Mouse (Mus musculus) heart, postnatal 0 days (tissue): Measurements from ENCODE around the gene Olfr223. TPM values are rescaled to one million over a fixed set of nuclear protein-coding genes. Genes with fewer than 3 reads are reported as not detected.

Source experiments
- ATAC-seq: fragments of 200-750 bp; cut with Nextera tagmentation; 2 replicates; pipeline ENCODE4 v1.8.0; 2017; ENCODE audit warnings: low read depth, moderate number of reproducible peaks, moderate library complexity; ENCODE audit not compliant: insufficient read depth
- DNase-seq: peaks from one replicate; pipeline ENCODE4 v3.0.0-alpha.2; 2016; ENCODE audit warnings: low spot score
- H3K27ac ChIP-seq: fragments of 300-500 bp; sonication (generic); 2 replicates; pipeline ENCODE4 v1.5.1; 2014; ENCODE audit warnings: low read depth, mild to moderate bottlenecking
- H3K27me3 ChIP-seq: fragments of 300-500 bp; sonication (generic); 2 replicates; pipeline ENCODE4 v1.6.1; 2014; ENCODE audit warnings: low read length, mixed read lengths; ENCODE audit not compliant: control insufficient read depth, insufficient read depth
- H3K36me3 ChIP-seq: fragments of 300-500 bp; sonication (generic); replicated peaks from 2 replicates; pipeline ENCODE4 v1.6.1; 2014; ENCODE audit warnings: low read length, mixed read lengths; ENCODE audit not compliant: control insufficient read depth, insufficient read depth
- H3K4me1 ChIP-seq: fragments of 300-500 bp; sonication (generic); 2 replicates; pipeline ENCODE4 v1.6.1; 2014; ENCODE audit warnings: antibody characterized with exemption; ENCODE audit not compliant: control insufficient read depth, insufficient read depth
- H3K4me2 ChIP-seq: fragments of 300-500 bp; sonication (generic); 2 replicates; pipeline ENCODE4 v1.6.1; 2014; ENCODE audit warnings: low read depth, mild to moderate bottlenecking, low read length, moderate library complexity
- H3K4me3 ChIP-seq: fragments of 300-500 bp; sonication (generic); 2 replicates; pipeline ENCODE4 v1.5.1; 2014; ENCODE audit warnings: low read depth, low read length
- H3K9ac ChIP-seq: fragments of 300-500 bp; sonication (generic); replicated peaks from 2 replicates; pipeline ENCODE4 v1.6.1; 2014; ENCODE audit warnings: low read depth, low read length, mixed read lengths
- H3K9me3 ChIP-seq: fragments of 300-500 bp; sonication (generic); replicated peaks from 2 replicates; pipeline ENCODE4 v1.6.1; 2016; ENCODE audit warnings: low read length; ENCODE audit not compliant: control insufficient read depth
- CTCF ChIP-seq: IDR thresholded peaks from 2 replicates; pipeline ENCODE4 v1.5.1; 2016; ENCODE audit warnings: antibody characterized with exemption, control low read depth, low read depth
- EP300 ChIP-seq: IDR thresholded peaks from 2 replicates; pipeline ENCODE4 v1.6.1; 2016; ENCODE audit warnings: antibody characterized with exemption, low read depth
- WGBS: fragments of 180-500 bp; shearing (Covaris S2); extraction: QIAGEN DNeasy Blood & Tissue Kit; methylation state at CpG from one replicate; pipeline ENCODE4 v1.1.7; 2014; 5-methylcytosine and 5-hydroxymethylcytosine counted together
- polyA plus RNA-seq: library from polyadenylated mRNA; unstranded; fragments of >200 nt; fragmentation: Nextera tagmentation; extraction: Ambion mirVana; gene quantifications from 2 replicates; pipeline ENCODE4 v1.2.1, GENCODE M21; 2015
- total RNA-seq: library from RNA; depleted of rRNA; stranded (reverse); fragments of >200 nt; gene quantifications from 2 replicates; pipeline ENCODE4 v1.2.3, GENCODE M21; 2014; ENCODE audit warnings: low replicate concordance; rRNA removed

Gene Olfr223
- not detected in 2 replicates for total RNA-seq
- polyA plus RNA-seq, result not detected in 2 replicates

- H3K4me3 ChIP-seq, result no peak within 1 kb of the TSS
- no peaks in the 10 kb centered on the region for H3K27me3 ChIP-seq
- no peak within 1 kb of the TSS for H3K27ac ChIP-seq
- H3K4me1 ChIP-seq, result no peaks in the 10 kb centered on the region
- no peak within 1 kb of the TSS for H3K9ac ChIP-seq
- no peak for ATAC-seq
- DNase-seq, result no peak
- no peak within 1 kb of the TSS for H3K4me2 ChIP-seq
- no peaks in the 10 kb centered on the region for H3K36me3 ChIP-seq
- H3K9me3 ChIP-seq, result no peaks in the 10 kb centered on the region
- WGBS, result 68% methylated on average over 6 of the region's 6 CpGs
- TF ChIP-seq EP300 (no peak), CTCF (no peak)
These were observed at the start of gene Olfr223 for GRCm38 (mm10) chr11:59593189-59593588. TSS of gene Olfr223 (minus strand) at chr11:59593289.

DNA sequence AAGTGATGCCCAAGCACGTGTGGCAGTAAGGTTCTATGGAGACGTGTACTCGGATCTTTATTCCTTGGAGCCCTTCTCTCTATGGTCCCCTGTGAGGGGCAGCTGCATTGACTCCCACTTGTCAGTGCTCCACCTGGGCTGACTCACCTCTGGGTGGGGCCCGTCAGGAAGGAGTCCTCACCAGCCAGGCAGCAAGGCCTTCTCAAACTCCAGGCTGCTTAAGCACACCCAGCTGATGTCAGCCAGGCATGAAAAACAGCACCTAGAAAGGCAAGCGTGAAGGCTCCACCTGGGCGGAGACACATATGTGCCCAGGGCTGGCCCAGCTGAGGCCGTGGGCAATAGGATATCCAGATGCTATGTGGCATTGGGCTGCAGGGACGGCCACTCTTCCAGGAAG is 49.3 kb upstream of the Olfr223 start:
- Histone ChIP-seq H3K4me1 (no peaks in the 10 kb centered on the region), H3K36me3 (no peaks in the 10 kb centered on the region), H3K4me2 (no peak overlapping the region), H3K9ac (no peak overlapping the region), H3K27ac (no peak overlapping the region), H3K9me3 (no peaks in the 10 kb centered on the region), H3K4me3 (no peak overlapping the region), H3K27me3 (no peaks in the 10 kb centered on the region)
- ATAC-seq, result no peak
- no peak for DNase-seq
- TF ChIP-seq EP300 (no peak), CTCF (no peak)
- 86% methylated on average over 8 of the region's 8 CpGs for WGBS

DNA sequence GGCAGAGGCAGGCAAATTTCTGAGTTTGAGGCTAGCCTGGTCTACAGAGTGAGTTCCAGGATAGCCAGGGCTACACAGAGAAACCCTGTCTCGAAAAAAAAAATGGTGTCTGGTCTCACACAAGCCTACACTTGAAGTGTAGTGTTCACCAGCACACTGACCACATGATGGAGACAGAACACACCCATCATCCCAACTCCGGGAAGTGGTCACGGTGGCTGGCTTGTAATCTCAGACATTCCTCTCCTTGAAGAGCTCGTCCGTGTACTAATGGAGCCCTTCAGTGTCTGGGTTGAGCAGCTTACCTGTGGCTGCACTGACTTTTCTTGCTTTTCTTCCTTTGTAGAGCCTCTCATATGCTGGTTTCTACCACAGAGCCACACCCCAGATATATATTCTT is 48.1 kb upstream of the Olfr223 start:
- TF ChIP-seq CTCF (peak; percentile 42), EP300 (no peak)
- DNase-seq (no peak), ATAC-seq (no peak)

DNA sequence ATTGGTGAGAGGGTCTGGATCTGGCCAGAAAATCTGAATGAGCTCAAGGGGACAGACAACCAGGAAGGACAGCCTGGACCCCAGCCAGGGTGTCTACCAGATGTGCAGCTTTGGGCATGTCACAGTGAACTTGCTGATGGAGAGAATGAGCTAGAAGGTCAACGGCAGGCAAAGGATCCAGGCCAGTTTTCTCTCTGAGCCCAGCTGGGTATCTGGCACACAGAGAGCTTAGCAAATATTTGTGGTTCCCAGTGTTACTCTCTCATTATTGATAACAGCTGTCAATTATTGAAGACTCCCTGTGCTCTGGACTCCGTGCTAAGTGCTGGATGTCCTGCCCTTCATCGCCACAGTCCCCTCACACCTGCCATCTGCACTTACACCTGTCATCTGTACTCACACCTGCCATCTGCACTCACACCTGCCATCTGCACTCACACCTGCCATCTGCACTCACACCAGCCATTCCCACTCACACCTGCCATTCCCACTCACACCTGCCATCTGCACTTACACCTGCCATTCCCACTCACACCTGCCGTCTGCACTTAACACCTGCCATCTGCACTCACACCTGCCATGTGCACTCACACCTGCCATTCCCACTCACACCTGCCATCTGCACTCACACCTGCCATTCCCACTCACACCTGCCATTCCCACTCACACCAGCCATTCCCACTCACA is 47.0 kb upstream of the Olfr223 start:
- Histone ChIP-seq H3K27me3 (no peaks in the 10 kb centered on the region), H3K9me3 (no peaks in the 10 kb centered on the region), H3K9ac (no peak overlapping the region; the same call in 1 of the 2 replicates), H3K4me2 (no peak overlapping the region), H3K36me3 (no peaks in the 10 kb centered on the region), H3K4me3 (no peak overlapping the region), H3K27ac (no peak overlapping the region), H3K4me1 (no peaks in the 10 kb centered on the region; the same call in 1 of the 2 replicates)
- no peak for DNase-seq
- WGBS, result 69% methylated on average over 4 of the region's 4 CpGs
- ATAC-seq, result no peak
- TF ChIP-seq CTCF (no peak), EP300 (no peak)

More for the DNA sequence above, 48.1 kb upstream of the Olfr223 start:
- H3K9me3 ChIP-seq, result no peaks in the 10 kb centered on the region
- WGBS, result 24% methylated on average over 5 of the region's 5 CpGs
- no peaks in the 10 kb centered on the region for H3K36me3 ChIP-seq
- no peaks in the 10 kb centered on the region; the same call in 1 of the 2 replicates for H3K4me1 ChIP-seq
- H3K9ac ChIP-seq, result no peak overlapping the region
- H3K4me2 ChIP-seq, result no peak overlapping the region
- H3K27me3 ChIP-seq, result no peaks in the 10 kb centered on the region
- no peak overlapping the region for H3K27ac ChIP-seq
- H3K4me3 ChIP-seq, result no peak overlapping the region

DNA sequence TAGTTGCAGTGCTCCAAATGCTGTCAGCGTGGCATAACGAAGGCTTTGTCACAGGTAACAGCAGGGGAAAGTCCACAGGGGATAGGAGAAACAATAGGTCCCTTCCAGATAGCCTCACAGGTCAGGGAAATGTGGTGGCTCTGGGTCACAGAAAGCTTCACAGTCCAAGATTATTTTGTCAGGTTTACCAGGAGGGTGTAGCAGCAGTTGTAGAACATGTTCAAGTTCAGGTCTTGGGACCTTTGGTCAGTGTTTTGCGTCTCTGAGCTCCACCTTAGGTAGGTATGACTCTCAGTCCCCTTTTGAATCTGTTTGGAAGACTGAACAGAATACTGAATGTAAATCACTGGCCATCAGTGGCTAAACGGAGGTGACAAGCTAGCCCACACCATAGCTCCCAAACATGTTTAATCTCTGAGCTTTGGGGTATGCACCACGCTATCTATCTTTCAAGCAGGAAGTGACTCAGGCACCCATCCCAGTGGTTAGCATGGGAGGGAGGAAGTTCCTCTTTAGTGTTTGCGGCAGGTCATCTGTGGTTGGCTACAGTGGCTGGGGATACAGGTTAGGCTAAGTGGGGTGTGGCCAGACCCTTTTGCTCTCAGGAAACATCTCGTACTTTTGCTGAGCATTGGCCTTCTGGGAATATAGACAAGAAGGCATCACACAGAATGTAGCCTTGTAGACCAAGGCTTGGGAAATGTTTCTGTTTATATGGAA is 43.8 kb upstream of the Olfr223 start:
- no peak overlapping the region for H3K9ac ChIP-seq
- no peaks in the 10 kb centered on the region for H3K36me3 ChIP-seq
- no peak overlapping the region for H3K4me3 ChIP-seq
- TF ChIP-seq CTCF (no peak), EP300 (no peak)
- no peaks in the 10 kb centered on the region; the same call in 1 of the 2 replicates for H3K4me1 ChIP-seq
- no peak overlapping the region for H3K27ac ChIP-seq
- 57% methylated on average over 7 of the region's 7 CpGs for WGBS
- H3K27me3 ChIP-seq, result no peaks in the 10 kb centered on the region
- H3K9me3 ChIP-seq, result no peaks in the 10 kb centered on the region
- no peak overlapping the region for H3K4me2 ChIP-seq
- DNase-seq, result no peak
- ATAC-seq, result no peak
